Mouse (Mus musculus): ENCODE measurements at regions not wholly inside any gene's neighbourhood (a gene's known extent, or its start where the extent isn't known, plus 50 kb on each side); places are given as distances from the start of the nearest gene placed in this dataset.

DNA sequence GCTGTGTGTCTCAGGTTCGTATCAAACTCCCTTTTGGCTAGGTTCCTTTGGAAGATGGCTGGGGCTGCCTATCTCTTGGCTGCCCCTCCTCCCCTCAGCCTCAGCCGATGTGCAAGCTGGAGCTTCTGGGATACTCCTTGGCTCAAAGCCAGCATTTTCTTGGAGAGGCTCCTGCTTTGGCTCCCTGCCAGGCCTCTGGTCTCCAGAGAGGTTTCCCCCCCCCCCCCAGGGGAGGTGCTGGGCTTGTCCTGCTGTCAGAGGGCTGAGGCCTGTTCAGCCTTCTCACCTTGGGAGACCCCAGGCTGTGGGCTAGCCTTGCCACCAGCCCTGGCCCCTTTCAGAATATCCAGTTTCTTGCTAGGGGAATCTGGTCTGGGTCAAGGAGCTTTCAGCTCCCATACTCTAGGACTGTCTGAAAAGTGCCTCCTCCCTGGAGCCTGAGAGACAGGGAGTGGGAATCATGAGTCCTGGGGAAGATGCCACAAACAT is 54.1 kb upstream of the Polg start:
- TF ChIP-seq CTCF (IDR thresholded peaks at IDR 0.05; ENCODE audit: borderline replicate concordance, control insufficient read depth, extremely low read depth, insufficient read depth, low read length, poor library complexity) (no peak), POLR2A (IDR thresholded peaks at IDR 0.05; ENCODE audit: control insufficient read depth, extremely low read depth, insufficient read depth, low read length, poor library complexity) (no peak)

Measured in thymus, adult 2 months (tissue).